Mouse (Mus musculus) MEL (cell line): ENCODE measurements at regions not wholly inside any gene's neighbourhood (a gene's known extent, or its start where the extent isn't known, plus 50 kb on each side); places are given as distances from the start of the nearest gene placed in this dataset.
"Not testable (repeated sequence)": the region's sequence is repeated elsewhere in the genome, so short reads cannot be mapped to it uniquely, and the experiment has no call there.

Experiments used
- GATA1 ChIP-seq: IDR thresholded peaks from 2 replicates; pipeline ENCODE4 v1.6.1; 2011; ENCODE audit warnings: low read depth, low read length, improper control_type of control experiment
- POLR2A ChIP-seq, 2 experiments: IDR thresholded peaks; 2 replicates each; pipeline ENCODE4 v1.6.1; 2011 to 2012; ENCODE audit warnings: low read length in 2 of 2, mild to moderate bottlenecking in 2 of 2, control low read depth in 1 of 2, improper control_type of control experiment in 1 of 2, low read depth in 1 of 2, moderate library complexity in 1 of 2; ENCODE audit not compliant: control insufficient read depth in 1 of 2, insufficient read depth in 1 of 2, poor library complexity in 1 of 2

DNA sequence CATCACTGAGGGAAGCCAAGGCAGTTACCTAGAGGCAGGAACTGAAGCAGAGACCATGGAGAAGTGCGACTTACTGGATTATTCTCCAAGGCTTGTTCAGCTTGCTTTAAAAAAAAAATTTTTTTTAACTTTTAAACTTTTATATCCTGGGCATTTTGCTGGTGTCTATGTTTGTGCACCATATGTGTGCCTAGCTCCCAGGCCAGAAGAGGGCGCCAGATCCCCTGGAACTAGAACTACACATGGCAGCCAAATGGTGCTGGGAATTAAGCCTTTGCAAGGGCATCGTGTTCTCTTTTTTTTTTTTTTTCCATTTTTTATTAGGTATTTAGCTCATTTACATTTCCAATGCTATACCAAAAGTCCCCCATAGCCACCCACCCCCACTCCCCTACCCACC lies 624.7 kb downstream of the Pcdh19 start:
- not testable (repeated sequence) for TF ChIP-seq POLR2A (IDR thresholded peaks at IDR 0.05; ENCODE audit: control insufficient read depth in 1 of 2, insufficient read depth in 1 of 2, low read depth in 1 of 2, low read length in 2 of 2, poor library complexity in 1 of 2); GATA1
